Mouse (Mus musculus) ES-E14 (cell line): ENCODE measurements around the gene Adora2a.

ENCODE experiments used
- CHD2 ChIP-seq: IDR thresholded peaks from 2 replicates; pipeline ENCODE4 v1.6.1; 2014; ENCODE audit warnings: mild to moderate bottlenecking, low read depth, low read length, inconsistent platforms
- ZC3H11A ChIP-seq: IDR thresholded peaks from 2 replicates; pipeline ENCODE4 v1.6.1; 2012; ENCODE audit warnings: low read depth, mild to moderate bottlenecking, inconsistent platforms, low read length, borderline replicate concordance
- ZNF384 ChIP-seq: IDR thresholded peaks from 2 replicates; pipeline ENCODE4 v1.6.1; 2012; ENCODE audit warnings: low read depth, low read length, inconsistent platforms

DNA sequence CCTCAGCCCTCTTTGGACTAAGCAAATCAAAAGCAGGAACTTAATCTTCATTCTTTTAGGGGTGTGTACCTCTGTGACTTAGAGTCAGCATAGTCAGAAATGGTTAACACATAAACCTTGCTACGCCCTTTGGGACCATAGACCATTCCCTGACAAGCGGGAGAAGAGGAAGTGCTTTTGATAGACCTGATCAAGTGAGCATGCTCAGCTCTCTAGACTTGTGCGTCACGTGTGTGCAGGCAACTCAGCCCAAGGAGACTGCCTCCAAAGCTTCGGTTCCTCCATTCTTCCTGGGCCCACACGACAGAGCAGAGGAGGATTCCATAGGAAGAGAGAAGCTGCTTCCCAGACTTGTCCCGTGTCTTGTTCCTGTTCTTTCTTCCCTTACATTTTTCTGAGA is 28.1 kb upstream of the Adora2a start:
- TF ChIP-seq CHD2 (no peak), ZC3H11A (no peak), ZNF384 (no peak)
